Mouse (Mus musculus) testis, postnatal 14 days (tissue): ENCODE data around the gene Htr1d.

Experiments
- DNase-seq: peaks from one replicate; pipeline ENCODE4 v3.0.0; 2021; ENCODE audit warnings: low spot score

The Htr1d gene

GRCm38 (mm10) chr4:136423224-136423623 is at the start of gene Htr1d:
Htr1d (plus strand) TSS chr4:136423524.
- no peak for DNase-seq

- no peak for DNase-seq
Measured at GRCm38 (mm10) chr4:136377001-136377400, 46.3 kb upstream of the Htr1d start.

GRCm38 (mm10) chr4:136383052-136383451 is 40.3 kb upstream of the Htr1d start:
- DNase-seq = no peak

GRCm38 (mm10) chr4:136383839-136384238 is 39.5 kb upstream of the Htr1d start:
- no peak for DNase-seq

- DNase-seq = no peak
Measured at GRCm38 (mm10) chr4:136387261-136387660, 36.1 kb upstream of the Htr1d start.

- DNase-seq = no peak
Measured at GRCm38 (mm10) chr4:136401806-136402205, 21.5 kb upstream of the Htr1d start.

GRCm38 (mm10) chr4:136407831-136408230 is 15.5 kb upstream of the Htr1d start:
- DNase-seq = peak; percentile 27

GRCm38 (mm10) chr4:136411995-136412765 is 11.1 kb upstream of the Htr1d start:
- DNase-seq = no peak

GRCm38 (mm10) chr4:136415477-136415876 is 7.8 kb upstream of the Htr1d start:
- no peak for DNase-seq

GRCm38 (mm10) chr4:136418962-136419361 is 4.4 kb upstream of the Htr1d start:
- no peak for DNase-seq

- DNase-seq = no peak
Measured at GRCm38 (mm10) chr4:136419386-136419785, 3.9 kb upstream of the Htr1d start.

- no peak for DNase-seq
Measured at GRCm38 (mm10) chr4:136424120-136424999, 1.0 kb downstream of the Htr1d start.

GRCm38 (mm10) chr4:136425000-136425288 is 1.6 kb downstream of the Htr1d start:
- DNase-seq = no peak

- DNase-seq = no peak
Measured at GRCm38 (mm10) chr4:136430609-136431375, 7.5 kb downstream of the Htr1d start.

- peak; percentile 49 for DNase-seq
Measured at GRCm38 (mm10) chr4:136431376-136431693, 8.0 kb downstream of the Htr1d start.

GRCm38 (mm10) chr4:136434029-136434428 is 10.7 kb downstream of the Htr1d start:
- DNase-seq = no peak

GRCm38 (mm10) chr4:136439106-136439505 is 15.8 kb downstream of the Htr1d start:
- DNase-seq = no peak

GRCm38 (mm10) chr4:136441354-136442043 is 18.2 kb downstream of the Htr1d start:
- DNase-seq = no peak

GRCm38 (mm10) chr4:136444561-136444960 is 21.2 kb downstream of the Htr1d start:
- no peak for DNase-seq

GRCm38 (mm10) chr4:136449795-136450194 is 26.5 kb downstream of the Htr1d start:
- no peak for DNase-seq

GRCm38 (mm10) chr4:136450271-136450670 is 26.9 kb downstream of the Htr1d start:
- no peak for DNase-seq

GRCm38 (mm10) chr4:136451564-136451963 is 28.2 kb downstream of the Htr1d start:
- DNase-seq = no peak
